Comparison of ENCODE assay signal across 8 mouse cellular contexts in the genomic region with DNA sequence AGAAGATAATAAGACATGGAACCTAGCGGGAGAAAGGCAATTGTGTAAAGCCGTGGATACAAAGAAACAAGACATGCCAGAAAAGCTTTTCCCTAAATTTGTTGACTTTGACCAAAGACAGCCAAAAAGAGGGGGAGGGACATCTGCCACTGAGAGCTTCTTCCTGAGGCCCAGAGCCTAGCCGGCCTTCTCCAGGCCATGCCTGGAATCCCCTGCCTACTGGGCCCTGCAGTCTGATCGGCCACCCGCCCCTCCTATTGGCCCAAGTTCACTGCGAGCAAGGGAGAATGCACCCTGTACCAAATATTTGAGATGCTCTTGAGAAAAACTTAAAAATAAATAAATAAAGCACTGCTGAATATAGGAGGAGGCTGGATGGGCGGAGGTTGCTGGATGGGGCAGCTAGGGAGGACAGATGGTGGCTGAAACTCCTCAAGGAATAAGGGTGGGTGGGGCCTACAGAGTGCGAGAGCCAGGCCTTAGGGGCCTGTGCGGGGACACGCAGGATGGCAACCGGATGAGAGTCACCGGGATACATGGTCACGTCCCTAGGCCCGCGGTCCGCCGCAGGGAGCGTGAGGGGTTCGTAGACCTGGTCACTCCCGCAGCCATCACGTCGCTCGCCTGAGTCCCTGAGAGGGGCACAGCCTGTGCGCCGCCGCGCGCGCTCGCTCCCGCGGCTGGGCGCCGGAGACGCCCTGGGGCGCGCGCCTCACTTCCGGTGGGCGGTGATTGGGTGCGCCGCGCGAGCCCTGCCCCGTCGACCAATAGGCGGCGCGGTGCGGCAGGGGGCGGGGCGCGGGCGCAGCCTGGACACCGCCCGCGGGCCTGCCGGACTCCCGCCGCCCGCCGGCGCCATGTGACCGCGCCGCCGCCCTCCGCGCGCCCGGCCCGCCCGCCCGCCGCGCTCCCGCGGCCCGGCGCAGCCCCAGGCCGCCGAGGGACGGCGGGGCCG. TPM values are rescaled to one million over a fixed set of nuclear protein-coding genes. Genes with fewer than 3 reads are reported as not detected.
DNase-seq lines count a peak whose midpoint lies in the region; ATAC-seq and TF ChIP-seq lines count a peak whose summit lies in the region.

A gene (plus strand): TSS at position 905 of the 955 bp plus-strand sequence.

- peak within 1 kb of the TSS; percentile 81 for H3K4me2 ChIP-seq in forebrain, embryonic 15.5 days (replicated peaks)
- peak within 1 kb of the TSS; percentile 89 for H3K4me2 ChIP-seq in lung, embryonic 15.5 days

- ATAC-seq in forebrain, embryonic 15.5 days (replicated peaks): peak; percentile 89
- ATAC-seq in lung, embryonic 15.5 days (ENCODE audit: borderline replicate concordance, extremely low read depth, low FRiP score, low TSS enrichment): peak; percentile 97

- no peaks in the 10 kb centered on the region for H3K36me3 ChIP-seq in ES-E14 (ENCODE audit: control insufficient read depth, insufficient read depth, low read length, poor library complexity, severe bottlenecking)
- H3K36me3 ChIP-seq in forebrain, embryonic 15.5 days: no peaks in the 10 kb centered on the region
- H3K36me3 ChIP-seq in lung, embryonic 15.5 days: 0 out of 2 replicates have a peak, but pooled peaks cover 5% of the 10 kb centered on the region

- intact Hi-C loops in heart, postnatal 25 days (cut with DNase I): no loop called here

- H3K9ac ChIP-seq in ES-E14 (ENCODE audit: insufficient read depth, low read depth, low read length, poor library complexity, severe bottlenecking): peak within 1 kb of the TSS; percentile 92
- H3K9ac ChIP-seq in forebrain, embryonic 15.5 days (replicated peaks): peak within 1 kb of the TSS; percentile 98
- H3K9ac ChIP-seq in lung, embryonic 15.5 days: peak within 1 kb of the TSS; percentile 88

- peak within 1 kb of the TSS; percentile 64 for H3K27ac ChIP-seq in ES-E14 (ENCODE audit: insufficient read depth, low read depth, low read length, poor library complexity, severe bottlenecking)
- H3K27ac ChIP-seq in forebrain, embryonic 15.5 days (replicated peaks): peak within 1 kb of the TSS; percentile 94
- H3K27ac ChIP-seq in layer of hippocampus, adult 2 months: peak within 1 kb of the TSS; percentile 94
- peak within 1 kb of the TSS; percentile 90 for H3K27ac ChIP-seq in lung, embryonic 15.5 days

- DNase-seq in ES-E14 (ENCODE audit: low read depth, low spot score): peak; percentile 64
- DNase-seq in cerebellum, adult 11 months: peak; percentile 93
- peak; percentile 93 for DNase-seq in heart, postnatal 25 days (ENCODE audit: low spot score)
- peak; percentile 87 to 94 for DNase-seq in layer of hippocampus, adult 2 months (ENCODE audit: low spot score in 2 of 2)
- peak; percentile 85 for DNase-seq in ovary, adult 18-20 months (ENCODE audit: low spot score)
- peak; percentile 93 for DNase-seq in thymus, postnatal 0 days (ENCODE audit: low spot score)

- 2% methylated on average over 83 of the region's 85 CpGs for WGBS in forebrain, embryonic 15.5 days
- 4% methylated on average over 49 of the region's 85 CpGs for WGBS in lung, embryonic 15.5 days

- no peaks in the 10 kb centered on the region for H3K9me3 ChIP-seq in ES-E14 (ENCODE audit: control insufficient read depth, insufficient read depth, low read depth, low read length)
- H3K9me3 ChIP-seq in forebrain, embryonic 15.5 days: no peaks in the 10 kb centered on the region
- no peaks in the 10 kb centered on the region for H3K9me3 ChIP-seq in lung, embryonic 15.5 days

- H3K4me1 ChIP-seq in ES-E14 (ENCODE audit: control insufficient read depth in 2 of 2, insufficient read depth in 2 of 2, low read length in 2 of 2, poor library complexity in 1 of 2): peaks cover 2 to 7% of the 10 kb centered on the region in 2 experiments; a peak in 1 of 4 replicates
- H3K4me1 ChIP-seq in forebrain, embryonic 15.5 days: peaks cover 39% of the 10 kb centered on the region
- H3K4me1 ChIP-seq in lung, embryonic 15.5 days: peaks cover 24% of the 10 kb centered on the region

- H3K4me3 ChIP-seq in ES-E14 (ENCODE audit: insufficient read depth in 1 of 2, low read depth in 1 of 2, low read length in 2 of 2, poor library complexity in 1 of 2, severe bottlenecking in 1 of 2): peak within 1 kb of the TSS; percentile 95
- peak within 1 kb of the TSS; percentile 100 for H3K4me3 ChIP-seq in forebrain, embryonic 15.5 days
- peak within 1 kb of the TSS; percentile 85 for H3K4me3 ChIP-seq in layer of hippocampus, adult 2 months
- H3K4me3 ChIP-seq in lung, embryonic 15.5 days: peak within 1 kb of the TSS; percentile 92

- H3K27me3 ChIP-seq in forebrain, embryonic 15.5 days: no peaks in the 10 kb centered on the region
- H3K27me3 ChIP-seq in lung, embryonic 15.5 days: no peaks in the 10 kb centered on the region

- TF ChIP-seq CTCF in layer of hippocampus, adult 2 months (conservative IDR thresholded peaks at IDR 0.05): peak; percentile 22; the same call in 1 of the 2 replicates

- in situ Hi-C loops in ES-E14 (cut with MboI; ENCODE audit: low sequenced_read_pairs in 2 of 2, unreplicated experiment in 2 of 2): no loop called here

TF ChIP-seq in ES-E14, 5 proteins besides CTCF, POLR2A, EP300 and RAD21:
- TF ChIP-seq HCFC1 (IDR thresholded peaks at IDR 0.05; ENCODE audit: borderline replicate concordance, insufficient read depth, low read length): no peak
- TF ChIP-seq ZNF384 (IDR thresholded peaks at IDR 0.05; ENCODE audit: low read depth, low read length): no peak
- TF ChIP-seq ZC3H11A (IDR thresholded peaks at IDR 0.05; ENCODE audit: borderline replicate concordance, low read depth, low read length): no peak
- no peak for TF ChIP-seq CHD2 (IDR thresholded peaks at IDR 0.05; ENCODE audit: low read depth, low read length)
- no peak for TF ChIP-seq MAFK (IDR thresholded peaks at IDR 0.05; ENCODE audit: insufficient read depth, low read depth, low read length)
TF ChIP-seq in ES-E14: peak in this region for 0.

RNA-seq across cellular contexts. Expression of the gene that starts here (rescaled TPM):
- 17.2 and 20.7 TPM in 2 replicates for total RNA-seq in ES-E14 (2012; rRNA removed)
- 22.6 and 24.4 TPM in 2 replicates for polyA plus RNA-seq in forebrain, embryonic 15.5 days (2015; fragmentation: Nextera tagmentation; extraction: Ambion mirVana)
- total RNA-seq in heart, postnatal 25 days (2021): 10 to 100 TPM; 35.5 to 35.9 TPM
- 10 to 100 TPM; 79.6 to 81.8 TPM for total RNA-seq in layer of hippocampus, adult 2 months (2021)
- polyA plus RNA-seq in lung, embryonic 15.5 days (2015; fragmentation: Nextera tagmentation; extraction: Ambion mirVana): 11.7 and 13.2 TPM in 2 replicates
- polyA plus RNA-seq in thymus, postnatal 0 days (2015; fragmentation: Nextera tagmentation; extraction: Ambion mirVana): 5.2 and 6.4 TPM in 2 replicates

Comparison
In these comparisons a context has a peak if more than half of its experiments do, and no peak if none do; other contexts are left out.
1. Peak in every context shown above with its lines: DNase-seq, ATAC-seq, H3K4me3 ChIP-seq and H3K27ac ChIP-seq.